Mouse (Mus musculus) embryonic fibroblast, embryonic 13.5 days (primary cell): ENCODE measurements around the gene Adgrl3.

ENCODE experiments used
- CTCF ChIP-seq: IDR thresholded peaks from 2 replicates; pipeline ENCODE4 v1.5.1; 2011; ENCODE audit warnings: mild to moderate bottlenecking, control low read depth, low read length, moderate library complexity, borderline replicate concordance; ENCODE audit not compliant: insufficient read depth
- POLR2A ChIP-seq: IDR thresholded peaks from 2 replicates; pipeline ENCODE4 v1.6.1; 2011; ENCODE audit warnings: low read depth, mild to moderate bottlenecking, control low read depth, low read length, moderate library complexity

DNA sequence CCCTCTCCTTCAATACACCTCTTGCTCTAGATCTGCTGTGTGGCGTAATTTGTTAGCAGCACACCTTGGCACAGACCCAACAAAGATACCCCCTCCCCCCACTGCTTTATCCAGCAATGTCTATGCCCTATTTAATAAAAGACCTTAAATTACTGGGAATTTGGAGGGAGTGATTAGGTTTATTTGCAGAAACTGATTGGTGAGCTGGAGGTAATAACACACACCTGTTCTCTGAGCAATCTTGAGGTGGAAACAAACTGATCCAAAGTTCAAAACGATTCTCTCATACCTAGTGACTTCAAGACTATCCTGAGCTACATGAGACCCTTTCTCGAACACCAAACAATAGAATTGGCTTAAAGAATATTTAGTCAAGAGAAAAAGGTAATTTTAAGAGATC, 565.0 kb downstream of the Adgrl3 start:
- TF ChIP-seq POLR2A (no peak), CTCF (no peak)
